In the genomic region with DNA sequence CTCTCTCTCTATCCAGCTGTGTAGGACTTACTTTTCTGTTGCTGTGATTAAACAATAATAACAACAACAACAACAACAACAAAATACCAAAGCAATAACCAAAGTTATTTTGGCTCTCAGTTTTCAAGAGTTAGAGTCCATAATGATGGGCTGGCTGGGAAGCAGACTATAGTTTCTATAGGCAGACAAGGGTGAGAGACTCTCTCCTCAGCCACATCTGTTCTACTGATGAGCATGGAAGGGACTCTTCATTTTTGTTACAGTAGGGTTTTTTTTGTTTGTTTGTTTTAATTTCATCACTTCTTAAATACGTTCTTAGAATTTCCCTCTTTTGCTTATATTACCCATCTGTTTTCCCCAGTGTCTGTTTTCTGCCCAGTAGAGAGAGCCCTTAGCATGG, we compare ENCODE assay signal across 32 mouse cellular contexts. TPM values are rescaled to one million over a fixed set of nuclear protein-coding genes. Genes with fewer than 3 reads are reported as not detected.
DNase-seq lines count a peak whose midpoint lies in the region; ATAC-seq and TF ChIP-seq lines count a peak whose summit lies in the region.
"Had no signal": no experiment of that assay in that cellular context is flagged by ENCODE, and none has a peak within 500 bp of the region (broad histone marks: within the 10 kb centered on the region; RNA-seq: fewer than 3 reads in every experiment).

No protein-coding gene starts in this region.

- no peak overlapping the region for H3K4me3 ChIP-seq in heart, embryonic 10.5 days
- no peak overlapping the region for H3K4me3 ChIP-seq in liver, embryonic 11.5 days (ENCODE audit: low read depth, low read length)
- H3K4me3 ChIP-seq in CH12.LX (replicated peaks in 1 of 3; ENCODE audit: low read depth in 2 of 3, low read length in 2 of 3, poor library complexity in 1 of 3): peak overlapping the region in 1 of 3 experiments; percentile 34
- no peak overlapping the region for H3K4me3 ChIP-seq in liver, embryonic 13.5 days (replicated peaks)
- H3K4me3 ChIP-seq: embryonic facial prominence, embryonic 13.5 days; embryonic facial prominence, embryonic 15.5 days; erythroblast, embryonic 14.5 days; forebrain, embryonic 10.5 days; forebrain, embryonic 12.5 days had no signal

- H3K27ac ChIP-seq in heart, embryonic 10.5 days: peak overlapping the region; percentile 42
- 0 out of 2 replicates have a peak overlapping the region, but pooled peaks have one; percentile 39 for H3K27ac ChIP-seq in liver, embryonic 11.5 days (ENCODE audit: low read depth, low read length)
- H3K27ac ChIP-seq in CH12.LX (ENCODE audit: insufficient read depth, low read depth): 0 out of 2 replicates have a peak overlapping the region, but pooled peaks have one; percentile 29
- H3K27ac ChIP-seq in liver, embryonic 13.5 days: peak overlapping the region; percentile 67
- H3K27ac ChIP-seq: embryonic facial prominence, embryonic 13.5 days; embryonic facial prominence, embryonic 15.5 days; forebrain, embryonic 10.5 days; forebrain, embryonic 12.5 days had no signal

- no peak overlapping the region; the same call in 1 of the 2 replicates for H3K4me2 ChIP-seq in liver, embryonic 11.5 days
- peak overlapping the region; percentile 67; the same call in 1 of the 2 replicates for H3K4me2 ChIP-seq in CH12.LX (ENCODE audit: insufficient read depth, low read depth, poor library complexity, severe bottlenecking)
- H3K4me2 ChIP-seq in liver, embryonic 13.5 days: no peak overlapping the region
- H3K4me2 ChIP-seq: embryonic facial prominence, embryonic 13.5 days; embryonic facial prominence, embryonic 15.5 days; forebrain, embryonic 12.5 days had no signal

- no peak for DNase-seq in heart, embryonic 10.5 days (ENCODE audit: low spot score)
- no peak for DNase-seq in heart, adult 11 months
- DNase-seq in liver, embryonic 11.5 days (ENCODE audit: low spot score): no peak
- DNase-seq in liver (no peak), CH12.LX (ENCODE audit: extremely low read depth) (no peak)
- no peak for DNase-seq in liver, embryonic 13.5 days
- DNase-seq in right cerebral cortex, adult 18-20 months: no peak
- DNase-seq: adrenal gland, postnatal 10 days; adrenal gland, postnatal 25 days; B cell, adult 2 months; cerebellum, adult 11 months; cerebellum, adult 18-20 months; cerebellum, adult 8-10 months; cerebellum, adult 9-11 months; cerebellum, postnatal 14 days; cerebellum, postnatal 36 days; embryo, embryonic 11 days had no signal

- ATAC-seq in liver, embryonic 11.5 days (replicated peaks; ENCODE audit: low FRiP score): no peak
- no peak for ATAC-seq in liver, embryonic 13.5 days (ENCODE audit: low read depth)
- ATAC-seq: activated CD4-positive, CD25-positive, alpha-beta regulatory T cell, adult 4 months; CD4-positive, CD25-positive, alpha-beta regulatory T cell, adult 4 months; forebrain, embryonic 14.5 days; forebrain, embryonic 16.5 days; Patski had no signal

- in situ Hi-C loops in CH12.LX (cut with MboI; ENCODE audit: low pct_ligation_motif_present, low pct_unique_long_range_greater_than_20kb, low sequenced_read_pairs): loop anchor here (5.0 to 10.0 kb wide), 3 partner anchors 130 to 432 kb away; partner anchors contain the start of genes Dph3 and Oxnad1

- peak; percentile 6; the same call in 1 of the 2 replicates for TF ChIP-seq RAD21 in CH12.LX (IDR thresholded peaks at IDR 0.05; ENCODE audit: low read depth, low read length)

- no peak overlapping the region for H3K9ac ChIP-seq in liver, embryonic 11.5 days (ENCODE audit: low read depth, low read length)
- H3K9ac ChIP-seq in CH12.LX (ENCODE audit: insufficient read depth, low read depth): no peak overlapping the region
- H3K9ac ChIP-seq in liver, embryonic 13.5 days: no peak overlapping the region
- H3K9ac ChIP-seq: embryonic facial prominence, embryonic 13.5 days; embryonic facial prominence, embryonic 15.5 days; forebrain, embryonic 12.5 days had no signal

- peaks cover 35% of the 10 kb centered on the region for H3K4me1 ChIP-seq in heart, embryonic 10.5 days
- H3K4me1 ChIP-seq in liver, embryonic 11.5 days (replicated peaks; ENCODE audit: control insufficient read depth, insufficient read depth, low read length): peaks cover 17% of the 10 kb centered on the region
- peaks cover 20 to 53% of the 10 kb centered on the region in 2 experiments for H3K4me1 ChIP-seq in CH12.LX (ENCODE audit: control insufficient read depth in 1 of 2, insufficient read depth in 2 of 2)
- peaks cover 45% of the 10 kb centered on the region for H3K4me1 ChIP-seq in liver, embryonic 13.5 days (replicated peaks)
- H3K4me1 ChIP-seq: forebrain, embryonic 10.5 days had no signal

- TF ChIP-seq CTCF in CH12.LX (conservative IDR thresholded peaks at IDR 0.05 in 1 of 2, IDR thresholded peaks at IDR 0.05 in 1 of 2; ENCODE audit: low read depth in 2 of 2, low read length in 2 of 2): no peak

- H3K27me3 ChIP-seq in heart, embryonic 10.5 days (ENCODE audit: insufficient read depth, poor library complexity, severe bottlenecking): no peaks in the 10 kb centered on the region
- H3K27me3 ChIP-seq in liver, embryonic 11.5 days (replicated peaks; ENCODE audit: control insufficient read depth, insufficient read depth, low read length): no peaks in the 10 kb centered on the region
- H3K27me3 ChIP-seq in CH12.LX (replicated peaks): no peaks in the 10 kb centered on the region
- no peaks in the 10 kb centered on the region for H3K27me3 ChIP-seq in liver, embryonic 13.5 days
- H3K27me3 ChIP-seq: embryonic facial prominence, embryonic 13.5 days; embryonic facial prominence, embryonic 15.5 days; forebrain, embryonic 12.5 days; Patski had no signal

- dilution Hi-C loops in CH12.LX (cut with MboI; ENCODE audit: extremely low pct_ligation_motif_present, extremely low pct_unique_long_range_greater_than_20kb, low sequenced_read_pairs): no loop called here

- TF ChIP-seq EP300 in CH12.LX (IDR thresholded peaks at IDR 0.05; ENCODE audit: low read length): no peak

- no peak for TF ChIP-seq POLR2A in CH12.LX (IDR thresholded peaks at IDR 0.05; ENCODE audit: low read depth, low read length)

- peaks cover 2% of the 10 kb centered on the region; the same call in 1 of the 2 replicates for H3K36me3 ChIP-seq in heart, embryonic 10.5 days
- no peaks in the 10 kb centered on the region for H3K36me3 ChIP-seq in liver, embryonic 11.5 days (ENCODE audit: control insufficient read depth, insufficient read depth, low read length)
- H3K36me3 ChIP-seq in CH12.LX (replicated peaks in 1 of 2; ENCODE audit: control insufficient read depth in 1 of 2, insufficient read depth in 1 of 2, low read length in 1 of 2): peaks cover 0 to 2% of the 10 kb centered on the region in 2 experiments
- H3K36me3 ChIP-seq in liver, embryonic 13.5 days: peaks cover 3% of the 10 kb centered on the region; the same call in 1 of the 2 replicates
- H3K36me3 ChIP-seq: embryonic facial prominence, embryonic 13.5 days; embryonic facial prominence, embryonic 15.5 days; forebrain, embryonic 10.5 days; forebrain, embryonic 12.5 days had no signal

- H3K79me2 ChIP-seq in CH12.LX (replicated peaks; ENCODE audit: control insufficient read depth, extremely low read depth, insufficient read depth, poor library complexity, severe bottlenecking): no peaks in the 10 kb centered on the region; the same call in 1 of the 2 replicates

- WGBS in heart, embryonic 10.5 days: 98% methylated on average over 1 of the region's 1 CpGs
- 86% methylated on average over 1 of the region's 1 CpGs for WGBS in liver, embryonic 11.5 days
- WGBS in liver, embryonic 13.5 days (ENCODE audit: insufficient replicate concordance): 85% methylated on average over 1 of the region's 1 CpGs

- no peaks in the 10 kb centered on the region for H3K9me3 ChIP-seq in heart, embryonic 10.5 days
- no peaks in the 10 kb centered on the region for H3K9me3 ChIP-seq in liver, embryonic 11.5 days (ENCODE audit: control insufficient read depth, low read length)
- H3K9me3 ChIP-seq in CH12.LX (replicated peaks; ENCODE audit: low read length): peaks cover 3% of the 10 kb centered on the region
- H3K9me3 ChIP-seq in liver, embryonic 13.5 days (replicated peaks): no peaks in the 10 kb centered on the region
- H3K9me3 ChIP-seq: embryonic facial prominence, embryonic 13.5 days; embryonic facial prominence, embryonic 15.5 days; forebrain, embryonic 12.5 days had no signal

TF ChIP-seq in CH12.LX, 34 proteins besides CTCF, POLR2A, EP300 and RAD21 (continues in another document):
- no peak for TF ChIP-seq JUND (conservative IDR thresholded peaks at IDR 0.05; ENCODE audit: low read depth, low read length)
- TF ChIP-seq MAFK (IDR thresholded peaks at IDR 0.05; ENCODE audit: insufficient replicate concordance, low read length): no peak
- no peak for TF ChIP-seq TBP (conservative IDR thresholded peaks at IDR 0.05; ENCODE audit: low read depth, low read length)
- TF ChIP-seq MEF2A (IDR thresholded peaks at IDR 0.05; ENCODE audit: borderline replicate concordance, low read depth, low read length): no peak
- no peak for TF ChIP-seq USF2 (conservative IDR thresholded peaks at IDR 0.05; ENCODE audit: low read depth, low read length)
- TF ChIP-seq HCFC1 (IDR thresholded peaks at IDR 0.05; ENCODE audit: low read depth, low read length): no peak
- no peak for TF ChIP-seq ZC3H11A (IDR thresholded peaks at IDR 0.05; ENCODE audit: low read depth, low read length)

RNA-seq across cellular contexts. Expression of gene Hacl1, which starts 11.5 kb away (rescaled TPM):
- polyA plus RNA-seq in heart, embryonic 10.5 days (2016; fragmentation: Nextera tagmentation; extraction: Ambion mirVana): 7.8 and 8.8 TPM in 2 replicates
- polyA plus RNA-seq in liver, embryonic 11.5 days (2014; fragmentation: Nextera tagmentation; extraction: Ambion mirVana): 8.1 and 10.5 TPM in 2 replicates
- 14.3 and 20.2 TPM in 2 replicates for total RNA-seq in CH12.LX (2012; rRNA removed)
- 22.6 and 23.7 TPM in 2 replicates for total RNA-seq in CH12.LX (2014; rRNA removed)
- polyA plus RNA-seq in CH12.LX (2012; ENCODE audit: insufficient read length, low read depth): 13.6 and 13.7 TPM in 2 replicates
- 8.1 and 9.6 TPM in 2 replicates for polyA plus RNA-seq in liver, embryonic 13.5 days (2015; fragmentation: Nextera tagmentation; extraction: Ambion mirVana)

RNA-seq across cellular contexts. Expression of gene Btd, which starts 11.8 kb away (rescaled TPM):
- polyA plus RNA-seq in heart, embryonic 10.5 days (2016; fragmentation: Nextera tagmentation; extraction: Ambion mirVana): 21.2 and 23.8 TPM in 2 replicates
- polyA plus RNA-seq in liver, embryonic 11.5 days (2014; fragmentation: Nextera tagmentation; extraction: Ambion mirVana): 11.4 and 13.3 TPM in 2 replicates
- total RNA-seq in CH12.LX (2012; rRNA removed) (14.1 and 16.2 TPM in 2 replicates), CH12.LX (2014; rRNA removed) (22.5 and 23.0 TPM in 2 replicates)
- polyA plus RNA-seq in CH12.LX (2012; ENCODE audit: insufficient read length, low read depth): 18.2 and 25.4 TPM in 2 replicates
- polyA plus RNA-seq in liver, embryonic 13.5 days (2015; fragmentation: Nextera tagmentation; extraction: Ambion mirVana): 8.9 TPM in 2 replicates

RNA-seq across cellular contexts. Expression of gene Gm49387, which starts 11.9 kb away (rescaled TPM):
- 0.74 and 2.4 TPM in 2 replicates for polyA plus RNA-seq in heart, embryonic 10.5 days (2016; fragmentation: Nextera tagmentation; extraction: Ambion mirVana)
- polyA plus RNA-seq in liver, embryonic 11.5 days (2014; fragmentation: Nextera tagmentation; extraction: Ambion mirVana): 0.19 and 1.9 TPM in 2 replicates
- total RNA-seq in CH12.LX (2012; rRNA removed) (not detected in 2 replicates), CH12.LX (2014; rRNA removed) (not detected in 2 replicates)
- 0.71 TPM in 1 of 2 replicates, not detected in the other for polyA plus RNA-seq in CH12.LX (2012; ENCODE audit: insufficient read length, low read depth)
- 0.69 TPM in 1 of 2 replicates, not detected in the other for polyA plus RNA-seq in liver, embryonic 13.5 days (2015; fragmentation: Nextera tagmentation; extraction: Ambion mirVana)
- total RNA-seq: adrenal gland, postnatal 4 days; common myeloid progenitor, adult 5-6 weeks; ES-E14 had no signal
- polyA plus RNA-seq: activated CD4-positive, CD25-positive, alpha-beta regulatory T cell, adult 4 months; adrenal gland, adult 2 months; brain, embryonic 14.5 days; erythroblast, embryonic 14.5 days; forebrain, embryonic 14.5 days; forebrain, embryonic 16.5 days had no signal
